ENCODE assay signal across 9 mouse cellular contexts in the genomic region with DNA sequence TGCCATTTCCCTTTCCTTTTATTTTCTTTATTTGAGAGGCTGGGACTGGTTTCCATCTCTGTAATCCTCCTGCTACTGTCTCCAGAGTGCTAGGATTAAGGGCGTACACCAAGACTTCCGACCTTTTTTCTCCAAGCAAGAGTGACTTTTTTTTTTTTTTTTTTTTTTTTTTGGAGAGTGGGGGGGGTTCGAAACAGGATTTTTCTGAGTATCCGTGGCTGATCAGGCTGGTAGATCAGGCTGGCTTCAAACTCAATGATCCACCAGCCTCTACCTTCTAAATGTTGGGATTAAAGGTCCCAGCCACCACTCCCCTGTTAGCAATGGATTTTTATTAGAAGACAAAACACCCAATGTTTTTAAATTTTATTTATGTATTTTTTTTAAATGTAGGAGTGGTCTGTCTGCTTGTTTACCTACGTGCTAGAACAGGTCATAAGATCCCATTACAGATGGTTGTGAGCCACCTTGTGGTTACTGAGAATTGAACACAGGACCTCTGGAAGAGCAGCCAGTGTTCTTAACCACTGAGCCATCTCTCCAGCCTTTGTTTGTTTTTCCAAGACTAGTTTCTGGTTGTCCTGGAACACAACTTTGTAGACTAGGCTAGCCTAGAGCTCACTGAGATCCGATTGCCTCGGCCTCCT. TPM values are rescaled to one million over a fixed set of nuclear protein-coding genes. Genes with fewer than 3 reads are reported as not detected.
DNase-seq lines count a peak whose midpoint lies in the region; ATAC-seq lines count a peak whose summit lies in the region.
"Had no signal": no experiment of that assay in that cellular context is flagged by ENCODE, and none has a peak within 500 bp of the region (broad histone marks: within the 10 kb centered on the region; RNA-seq: fewer than 3 reads in every experiment).

No protein-coding gene starts in this region.

- H3K27me3 ChIP-seq in embryonic facial prominence, embryonic 15.5 days, result no peaks in the 10 kb centered on the region
- no peaks in the 10 kb centered on the region for H3K27me3 ChIP-seq in kidney, embryonic 15.5 days

- peak overlapping the region; percentile 74 for H3K4me2 ChIP-seq in embryonic facial prominence, embryonic 15.5 days (replicated peaks)
- peak overlapping the region; percentile 80 for H3K4me2 ChIP-seq in kidney, embryonic 15.5 days

- no peak for ATAC-seq in embryonic facial prominence, embryonic 15.5 days (ENCODE audit: insufficient number of reproducible peaks, low FRiP score, low TSS enrichment, low read depth)
- no peak for ATAC-seq in kidney, embryonic 15.5 days (replicated peaks; ENCODE audit: low FRiP score)

- 22% methylated on average over 7 of the region's 7 CpGs for WGBS in embryonic facial prominence, embryonic 15.5 days
- WGBS in kidney, embryonic 15.5 days, result 22% methylated on average over 7 of the region's 7 CpGs
- WGBS in macrophage (ENCODE audit: missing documents), result 64% methylated on average over 3 of the region's 7 CpGs

- H3K79me2 ChIP-seq in macrophage (ENCODE audit: inconsistent target), result peaks cover 40% of the 10 kb centered on the region

- peak overlapping the region; percentile 89 for H3K4me3 ChIP-seq in embryonic facial prominence, embryonic 15.5 days (replicated peaks)
- H3K4me3 ChIP-seq in kidney, embryonic 15.5 days (replicated peaks), result peak overlapping the region; percentile 79
- peak overlapping the region; percentile 95 for H3K4me3 ChIP-seq in macrophage (ENCODE audit: inconsistent target)

- H3K9ac ChIP-seq in embryonic facial prominence, embryonic 15.5 days, result peak overlapping the region; percentile 92
- peak overlapping the region; percentile 83 for H3K9ac ChIP-seq in kidney, embryonic 15.5 days

- H3K9me3 ChIP-seq in embryonic facial prominence, embryonic 15.5 days (replicated peaks), result no peaks in the 10 kb centered on the region
- H3K9me3 ChIP-seq in kidney, embryonic 15.5 days (replicated peaks), result no peaks in the 10 kb centered on the region

- H3K36me3 ChIP-seq in embryonic facial prominence, embryonic 15.5 days, result peaks cover 7% of the 10 kb centered on the region; the same call in 1 of the 2 replicates
- peaks cover 14% of the 10 kb centered on the region for H3K36me3 ChIP-seq in kidney, embryonic 15.5 days
- no peaks in the 10 kb centered on the region for H3K36me3 ChIP-seq in macrophage (ENCODE audit: inconsistent target)

- peak; percentile 77 for DNase-seq in 416B (ENCODE audit: low read depth)
- peak; percentile 82 for DNase-seq in CD4-positive helper T cell, adult 2 months (ENCODE audit: low read depth, low spot score)
- DNase-seq in urinary bladder, adult 2 months (ENCODE audit: low spot score), result no peak
- DNase-seq in right cerebral cortex, postnatal 10 days (ENCODE audit: low spot score in 2 of 2), result no peak
- DNase-seq in layer of hippocampus, postnatal 25 days (ENCODE audit: extremely low spot score in 1 of 2, low spot score in 1 of 2), result no peak

- H3K27ac ChIP-seq in embryonic facial prominence, embryonic 15.5 days (replicated peaks), result peak overlapping the region; percentile 95
- peak overlapping the region; percentile 83 for H3K27ac ChIP-seq in kidney, embryonic 15.5 days
- H3K27ac ChIP-seq in macrophage, result peak overlapping the region; percentile 88

- peaks cover 42% of the 10 kb centered on the region for H3K4me1 ChIP-seq in embryonic facial prominence, embryonic 15.5 days
- peaks cover 65% of the 10 kb centered on the region for H3K4me1 ChIP-seq in kidney, embryonic 15.5 days

RNA-seq across cellular contexts. Expression of gene Plekha4, which starts 0.5 kb away (rescaled TPM):
- polyA plus RNA-seq in embryonic facial prominence, embryonic 15.5 days (2015; fragmentation: Nextera tagmentation; extraction: Ambion mirVana), result 7.5 and 7.6 TPM in 2 replicates
- polyA plus RNA-seq in kidney, embryonic 15.5 days (2015; fragmentation: Nextera tagmentation; extraction: Ambion mirVana), result 4.5 and 5.1 TPM in 2 replicates
- 10 to 100 TPM in 4 of 26 experiments, 1 to 10 TPM in 22; 1.5 to 53.4 (median 6.1) TPM for total RNA-seq in macrophage (2018; cell fraction: chromatin; rRNA removed)
- 1 to 10 TPM in 4 of 26 experiments, under 1 TPM in 22; 0.28 to 1.7 (median 0.69) TPM for total RNA-seq in macrophage (2018; cell fraction: cytosol; rRNA removed)
- 10 to 100 TPM in 3 of 26 experiments, 1 to 10 TPM in 23; 1.0 to 29.3 (median 5.1) TPM for total RNA-seq in macrophage (2018; cell fraction: nucleus; rRNA removed)
- polyA plus RNA-seq in macrophage (2018), result 0.04 to 1.5 TPM (median 0.68 TPM) in 3 replicates
- polyA plus RNA-seq in urinary bladder, adult 2 months (2012; rRNA removed), result 11.7 and 14.3 TPM in 2 replicates
- under 1 TPM; 0.47 TPM for total RNA-seq in layer of hippocampus, postnatal 25 days (2021)

RNA-seq across cellular contexts. Expression of gene Ppp1r15a, which starts 0.5 kb away (rescaled TPM):
- polyA plus RNA-seq in embryonic facial prominence, embryonic 15.5 days (2015; fragmentation: Nextera tagmentation; extraction: Ambion mirVana), result 27.5 and 29.6 TPM in 2 replicates
- polyA plus RNA-seq in kidney, embryonic 15.5 days (2015; fragmentation: Nextera tagmentation; extraction: Ambion mirVana), result 18.6 and 24.7 TPM in 2 replicates
- 1,000 to 10,000 TPM in 2 of 26 experiments, 100 to 1,000 TPM in 17, 10 to 100 TPM in 7; 25.4 to 2,234 (median 205) TPM for total RNA-seq in macrophage (2018; cell fraction: chromatin; rRNA removed)
- 1,000 to 10,000 TPM in 8 of 26 experiments, 100 to 1,000 TPM in 12, 10 to 100 TPM in 6; 42.6 to 2,483 (median 506) TPM for total RNA-seq in macrophage (2018; cell fraction: cytosol; rRNA removed)
- total RNA-seq in macrophage (2018; cell fraction: nucleus; rRNA removed), result 1,000 to 10,000 TPM in 8 of 26 experiments, 100 to 1,000 TPM in 14, 10 to 100 TPM in 4; 38.1 to 2,404 (median 797) TPM
- 21.4 to 32.3 TPM (median 27.6 TPM) in 3 replicates for polyA plus RNA-seq in macrophage (2018)
- polyA plus RNA-seq in urinary bladder, adult 2 months (2012; rRNA removed), result 27.8 and 30.5 TPM in 2 replicates
- total RNA-seq in layer of hippocampus, postnatal 25 days (2021), result 10 to 100 TPM; 19.6 to 21.6 TPM

RNA-seq across cellular contexts. Expression of gene Nucb1, which starts 16.4 kb away (rescaled TPM):
- polyA plus RNA-seq in embryonic facial prominence, embryonic 15.5 days (2015; fragmentation: Nextera tagmentation; extraction: Ambion mirVana), result 258 and 262 TPM in 2 replicates
- 221 and 252 TPM in 2 replicates for polyA plus RNA-seq in kidney, embryonic 15.5 days (2015; fragmentation: Nextera tagmentation; extraction: Ambion mirVana)
- total RNA-seq in macrophage (2018; cell fraction: chromatin; rRNA removed), result 100 to 1,000 TPM in 3 of 26 experiments, 10 to 100 TPM in 23; 16.4 to 115 (median 43.0) TPM
- 100 to 1,000 TPM; 136 to 323 (median 210) TPM for total RNA-seq in macrophage (2018; cell fraction: cytosol; rRNA removed)
- total RNA-seq in macrophage (2018; cell fraction: nucleus; rRNA removed), result 100 to 1,000 TPM in 25 of 26 experiments, 10 to 100 TPM in 1; 73.2 to 334 (median 232) TPM
- polyA plus RNA-seq in macrophage (2018), result 298 to 734 TPM (median 400 TPM) in 3 replicates
- 225 and 264 TPM in 2 replicates for polyA plus RNA-seq in urinary bladder, adult 2 months (2012; rRNA removed)
- 100 to 1,000 TPM; 102 to 105 TPM for total RNA-seq in layer of hippocampus, postnatal 25 days (2021)

RNA-seq across cellular contexts. Expression of gene Hsd17b14, which starts 28.1 kb away (rescaled TPM):
- 2.1 and 3.3 TPM in 2 replicates for polyA plus RNA-seq in embryonic facial prominence, embryonic 15.5 days (2015; fragmentation: Nextera tagmentation; extraction: Ambion mirVana)
- polyA plus RNA-seq in kidney, embryonic 15.5 days (2015; fragmentation: Nextera tagmentation; extraction: Ambion mirVana), result 11.8 and 14.8 TPM in 2 replicates
- total RNA-seq in macrophage (2018; cell fraction: chromatin; rRNA removed), result 10 to 100 TPM in 1 of 26 experiments, 1 to 10 TPM in 6, under 1 TPM in 2, not detected in 17; 0.69 to 13.0 (median 2.7) TPM
- 1 to 10 TPM; 1.4 to 7.1 (median 2.7) TPM for total RNA-seq in macrophage (2018; cell fraction: cytosol; rRNA removed)
- 1 to 10 TPM in 10 of 26 experiments, under 1 TPM in 8, not detected in 8; 0.40 to 5.7 (median 1.1) TPM for total RNA-seq in macrophage (2018; cell fraction: nucleus; rRNA removed)
- 0.78 to 5.8 TPM (median 1.3 TPM) in 3 replicates for polyA plus RNA-seq in macrophage (2018)
- polyA plus RNA-seq in urinary bladder, adult 2 months (2012; rRNA removed), result 23.3 and 24.5 TPM in 2 replicates
- total RNA-seq in layer of hippocampus, postnatal 25 days (2021), result under 1 TPM in 1 of 2 experiments, not detected in 1; 0.54 TPM
- total RNA-seq: hematopoietic stem cell, adult 5-6 weeks had no signal

RNA-seq across cellular contexts. Expression of gene Dhdh, which starts 38.0 kb away (rescaled TPM):
- polyA plus RNA-seq in embryonic facial prominence, embryonic 15.5 days (2015; fragmentation: Nextera tagmentation; extraction: Ambion mirVana), result 4.4 and 5.1 TPM in 2 replicates
- 3.3 and 3.5 TPM in 2 replicates for polyA plus RNA-seq in kidney, embryonic 15.5 days (2015; fragmentation: Nextera tagmentation; extraction: Ambion mirVana)
- 10 to 100 TPM in 18 of 26 experiments, 1 to 10 TPM in 8; 2.6 to 55.0 (median 19.6) TPM for total RNA-seq in macrophage (2018; cell fraction: chromatin; rRNA removed)
- total RNA-seq in macrophage (2018; cell fraction: cytosol; rRNA removed), result 10 to 100 TPM in 22 of 26 experiments, 1 to 10 TPM in 4; 8.2 to 18.0 (median 12.3) TPM
- total RNA-seq in macrophage (2018; cell fraction: nucleus; rRNA removed), result 10 to 100 TPM in 16 of 26 experiments, 1 to 10 TPM in 10; 4.7 to 44.0 (median 13.7) TPM
- 12.5 to 24.6 TPM (median 12.8 TPM) in 3 replicates for polyA plus RNA-seq in macrophage (2018)
- 5.7 and 7.7 TPM in 2 replicates for polyA plus RNA-seq in urinary bladder, adult 2 months (2012; rRNA removed)
- 1 to 10 TPM; 3.1 to 5.7 TPM for total RNA-seq in layer of hippocampus, postnatal 25 days (2021)

Comparison
In these comparisons a context has a peak if more than half of its experiments do, and no peak if none do; other contexts are left out.
1. DNase-seq: peak in 416B (single experiment) and CD4-positive helper T cell, adult 2 months (single experiment); none in urinary bladder, adult 2 months (single experiment), right cerebral cortex, postnatal 10 days (0 of 2) and layer of hippocampus, postnatal 25 days (0 of 2).
2. Peak in every context shown above with its lines, with median percentiles within 50 percentile points of each other: H3K27ac ChIP-seq and H3K4me3 ChIP-seq.